Mouse (Mus musculus) ovary, postnatal 10 days (tissue): ENCODE data around the gene Dnaaf2.
A peak's percentile ranks its signal among the peaks of the same experiment; 100 is the strongest.

ENCODE experiments used
- DNase-seq: peaks from one replicate; pipeline ENCODE4 v3.0.0; 2022; ENCODE audit warnings: low spot score

The Dnaaf2 gene

GRCm38 (mm10) chr12:69198164-69198535 lies at the start of gene Dnaaf2:
Gene Dnaaf2, minus strand, starts transcription at chr12:69198429.
- DNase-seq, result no peak

GRCm38 (mm10) chr12:69241771-69242431 lies 43.7 kb upstream of the Dnaaf2 start:
- peak; percentile 55 for DNase-seq

DNA sequence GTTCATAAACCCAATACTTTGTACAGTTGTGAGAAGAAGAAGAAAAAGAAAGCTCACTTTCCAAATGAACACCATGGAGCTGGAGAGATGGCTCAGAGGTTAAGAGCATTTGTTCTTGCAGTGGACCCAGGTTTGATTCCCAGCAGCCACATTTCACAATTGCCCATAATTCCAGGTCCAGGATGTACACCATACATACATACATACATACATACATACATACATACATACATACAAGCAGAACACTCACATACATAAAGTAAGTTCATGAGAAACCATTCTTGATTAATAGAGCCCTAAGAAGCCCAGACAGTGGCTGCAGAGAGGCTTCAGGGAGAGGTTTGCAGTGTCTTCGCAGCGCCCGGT lies 43.2 kb upstream of the Dnaaf2 start:
- no peak for DNase-seq

- no peak for DNase-seq
These were observed 42.6 kb upstream of the Dnaaf2 start, which contains the start of gene Klhdc1 for GRCm38 (mm10) chr12:69240876-69241275. Gene Klhdc1, plus strand, starts transcription at chr12:69241176.

DNA sequence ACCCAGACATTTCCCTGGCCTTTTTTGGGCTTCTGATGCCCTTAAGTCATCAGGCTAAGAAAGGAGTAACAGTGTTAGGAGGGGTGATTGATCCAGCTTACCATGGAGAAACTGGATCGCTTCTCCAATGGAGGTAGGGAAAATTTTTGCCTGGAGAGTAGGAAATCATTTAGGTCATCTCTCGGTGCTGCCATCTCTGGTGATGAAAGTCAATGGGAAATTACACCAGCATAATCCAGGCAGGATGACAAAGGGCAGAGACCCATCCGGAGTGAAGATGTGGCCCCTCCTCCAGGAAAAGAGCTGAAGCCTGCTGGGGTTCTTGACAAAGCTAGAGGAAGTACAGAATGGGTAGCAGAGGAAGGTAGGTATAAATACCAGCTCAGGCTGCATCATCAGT lies 40.1 kb upstream of the Dnaaf2 start:
- no peak for DNase-seq

DNA sequence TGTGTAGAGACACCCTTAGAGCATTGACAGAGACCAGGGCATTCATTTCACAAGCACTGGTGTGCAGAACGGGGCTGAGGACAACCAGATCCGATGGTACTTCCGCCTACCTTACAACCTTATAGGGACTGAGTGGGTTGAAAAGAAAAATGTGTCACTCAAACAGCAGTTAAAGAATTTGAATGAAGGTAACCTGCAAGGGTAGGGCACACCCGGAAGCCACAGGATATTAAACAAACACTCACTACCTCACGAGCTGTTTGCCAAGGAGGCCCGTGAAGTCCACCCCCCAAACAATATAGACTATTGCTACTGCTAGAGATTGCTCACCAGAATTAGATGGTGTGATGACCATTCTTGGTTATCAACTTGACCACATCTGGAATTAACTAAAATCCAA lies 37.6 kb upstream of the Dnaaf2 start:
- DNase-seq, result no peak

DNA sequence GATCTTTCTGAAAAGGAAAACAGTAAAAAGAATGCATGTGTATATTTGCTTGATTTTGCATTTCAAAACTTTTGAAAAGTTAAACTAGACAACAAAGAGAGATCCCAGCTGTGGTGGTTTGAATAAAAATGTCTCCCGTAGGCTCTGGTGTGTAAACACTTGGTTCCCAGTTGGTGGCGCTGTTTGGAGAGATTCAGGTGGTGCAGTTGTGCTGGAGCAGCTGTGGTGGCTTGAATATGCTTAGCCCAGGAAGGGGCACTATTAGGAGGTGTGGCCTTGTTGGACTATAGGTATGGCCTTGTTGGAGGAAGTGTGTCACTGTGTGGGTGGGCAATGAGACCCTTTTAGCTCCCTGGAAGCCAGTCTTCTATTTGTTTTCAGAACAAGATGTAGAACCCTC lies 31.0 kb upstream of the Dnaaf2 start:
- DNase-seq, result no peak

DNA sequence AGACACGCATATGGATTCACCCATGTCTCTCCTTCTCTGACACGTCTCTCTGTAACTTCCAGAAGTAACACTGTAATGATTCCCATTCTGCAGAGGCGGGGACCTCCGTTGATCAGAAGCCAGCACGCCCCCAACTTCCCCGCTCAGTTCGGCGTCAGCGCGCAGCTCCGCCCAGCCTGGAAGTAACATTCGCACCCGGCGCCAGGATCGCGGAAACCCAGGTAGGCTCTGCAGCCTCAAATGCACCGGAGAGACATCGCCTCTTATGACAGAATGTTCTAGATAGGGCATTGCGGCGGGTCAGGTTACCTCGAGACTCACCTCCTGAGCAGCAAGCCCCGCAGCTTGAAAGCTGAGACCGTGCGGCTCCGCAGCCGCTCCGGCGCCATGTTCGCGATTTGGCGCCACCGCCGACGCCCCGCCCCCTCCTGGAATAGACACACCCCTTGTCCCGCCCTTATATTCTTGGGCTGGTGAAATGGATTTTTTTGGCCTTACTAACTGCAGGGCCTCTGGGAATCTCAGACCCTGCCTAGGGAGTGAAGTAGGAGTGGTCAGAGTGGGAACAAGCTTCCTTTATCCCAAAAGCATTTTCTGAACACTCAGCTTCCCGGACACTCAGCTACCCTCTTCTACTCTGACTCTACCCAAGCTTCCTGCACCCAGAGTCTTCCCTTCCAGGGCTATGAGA lies 29.7 kb upstream of the Dnaaf2 start, which contains the start of gene Pole2:
Pole2 (minus strand) TSS at position 420 of the 691 bp plus-strand sequence.
- DNase-seq, result peak; percentile 80

- no peak for DNase-seq
These were observed 22.5 kb upstream of the Dnaaf2 start for GRCm38 (mm10) chr12:69220613-69221277.

GRCm38 (mm10) chr12:69216587-69216986 lies 18.4 kb upstream of the Dnaaf2 start:
- DNase-seq, result no peak

DNA sequence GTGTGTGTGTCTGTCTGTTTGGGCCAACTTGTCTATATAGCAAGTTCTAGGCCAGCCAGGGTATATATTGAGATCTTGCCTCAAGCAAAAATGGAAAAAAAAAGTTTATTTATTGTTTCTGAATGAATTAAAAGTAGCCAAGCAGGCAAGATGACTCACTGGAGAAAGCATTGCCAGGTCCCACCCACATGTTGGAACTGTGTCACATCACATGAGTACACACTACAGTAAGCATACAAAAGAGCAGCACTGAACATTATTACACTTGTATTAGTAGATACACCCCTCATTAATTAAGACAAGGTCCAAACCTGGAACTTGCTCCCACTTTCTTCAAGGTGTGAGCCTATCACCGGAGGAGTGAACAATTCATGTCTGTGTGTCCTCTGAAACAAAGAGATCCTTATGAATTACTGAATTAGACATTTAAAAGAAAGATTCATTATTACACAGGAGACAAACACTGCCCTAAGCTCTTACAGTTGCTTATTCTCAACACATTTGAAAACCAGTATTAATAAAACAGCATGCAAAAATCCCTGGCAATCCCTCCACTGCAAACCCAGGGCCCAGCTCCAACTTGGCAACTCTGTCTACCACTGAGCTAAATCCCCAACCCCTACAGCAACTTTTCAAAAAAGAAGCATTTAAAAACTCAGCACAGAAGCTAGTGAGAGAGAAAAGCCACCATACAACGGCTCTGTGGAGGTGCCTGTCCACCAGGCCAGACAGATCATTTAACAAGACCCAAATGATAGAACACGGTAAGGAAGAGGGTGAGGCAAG lies 17.0 kb upstream of the Dnaaf2 start:
- DNase-seq, result no peak

- DNase-seq, result no peak
These were observed 16.2 kb upstream of the Dnaaf2 start for GRCm38 (mm10) chr12:69214393-69214792.

DNA sequence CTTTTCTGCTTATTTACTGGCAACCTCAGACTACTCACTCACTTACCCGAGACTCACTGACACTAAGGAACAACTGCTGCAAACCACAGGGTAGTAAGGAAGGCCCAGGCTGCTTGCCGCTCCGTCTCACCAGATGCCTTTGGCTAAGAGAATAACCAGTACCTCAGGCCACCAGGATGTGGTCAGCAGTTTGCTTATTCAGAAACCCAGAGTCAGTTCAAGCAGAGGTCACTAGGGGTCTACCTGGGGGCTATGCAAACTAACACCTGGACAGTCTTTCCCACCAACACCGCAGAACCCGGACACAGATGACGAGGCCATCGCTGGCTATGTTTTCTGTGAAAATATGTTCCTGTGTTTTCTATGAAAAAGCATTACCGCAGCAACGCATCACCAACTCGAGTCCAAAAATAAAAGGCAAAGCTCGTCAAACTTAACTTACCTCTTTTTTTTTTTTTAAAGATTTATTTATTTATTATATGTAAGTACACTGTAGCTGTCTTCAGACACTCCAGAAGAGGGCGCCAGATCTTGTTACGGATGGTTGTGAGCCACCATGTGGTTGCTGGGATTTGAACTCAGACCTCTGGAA lies 15.1 kb upstream of the Dnaaf2 start:
- DNase-seq, result no peak

- no peak for DNase-seq
These were observed 12.8 kb upstream of the Dnaaf2 start for GRCm38 (mm10) chr12:69211057-69211456.

DNA sequence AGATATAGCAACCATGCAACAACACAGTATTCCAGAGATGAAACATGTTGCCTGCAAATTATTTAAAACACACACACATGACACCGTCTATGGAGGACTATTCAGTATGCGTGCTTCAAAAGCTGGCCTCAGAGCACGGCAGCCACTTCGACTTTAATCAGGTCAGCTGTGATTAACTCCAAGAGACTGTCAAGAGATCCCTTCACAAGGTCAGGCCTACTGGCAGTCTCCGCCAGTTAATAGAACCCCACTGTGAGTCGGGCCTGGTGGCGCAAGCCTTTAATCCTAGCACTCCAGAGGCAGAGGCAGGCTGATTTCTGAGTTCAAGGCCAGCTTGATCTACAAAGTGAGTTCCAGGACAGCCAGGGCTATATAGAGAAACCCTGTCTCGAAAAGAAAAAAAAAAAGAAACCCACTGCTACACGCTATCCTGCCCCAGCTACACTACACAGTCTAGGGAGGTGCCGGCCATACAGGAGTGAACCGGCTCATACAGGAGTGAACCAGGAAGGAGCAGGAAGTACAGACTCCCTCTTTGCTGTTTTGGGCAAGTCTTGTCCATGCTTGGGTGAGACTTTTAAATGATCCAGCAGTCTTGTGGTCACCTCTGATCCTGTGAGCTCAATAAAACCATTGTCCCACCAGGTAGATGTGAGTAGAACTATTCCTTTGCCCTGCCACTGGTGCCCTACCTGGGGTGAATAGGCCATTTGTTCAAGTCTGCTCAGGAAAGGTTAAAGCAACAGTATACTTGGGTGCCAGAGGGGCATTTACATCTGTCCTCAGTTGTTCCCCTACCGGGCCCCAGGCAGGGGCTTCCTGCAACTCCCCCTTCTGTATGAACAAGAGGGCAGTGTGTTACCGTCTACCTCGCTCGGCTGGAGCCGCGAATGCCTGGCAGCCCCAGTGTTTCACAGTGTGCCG lies 12.1 kb upstream of the Dnaaf2 start:
- DNase-seq, result no peak

GRCm38 (mm10) chr12:69208520-69208919 lies 10.3 kb upstream of the Dnaaf2 start:
- no peak for DNase-seq

- no peak for DNase-seq
These were observed 9.7 kb upstream of the Dnaaf2 start for GRCm38 (mm10) chr12:69207926-69208325.

- DNase-seq, result no peak
These were observed 9.2 kb upstream of the Dnaaf2 start for GRCm38 (mm10) chr12:69207396-69207795.

DNA sequence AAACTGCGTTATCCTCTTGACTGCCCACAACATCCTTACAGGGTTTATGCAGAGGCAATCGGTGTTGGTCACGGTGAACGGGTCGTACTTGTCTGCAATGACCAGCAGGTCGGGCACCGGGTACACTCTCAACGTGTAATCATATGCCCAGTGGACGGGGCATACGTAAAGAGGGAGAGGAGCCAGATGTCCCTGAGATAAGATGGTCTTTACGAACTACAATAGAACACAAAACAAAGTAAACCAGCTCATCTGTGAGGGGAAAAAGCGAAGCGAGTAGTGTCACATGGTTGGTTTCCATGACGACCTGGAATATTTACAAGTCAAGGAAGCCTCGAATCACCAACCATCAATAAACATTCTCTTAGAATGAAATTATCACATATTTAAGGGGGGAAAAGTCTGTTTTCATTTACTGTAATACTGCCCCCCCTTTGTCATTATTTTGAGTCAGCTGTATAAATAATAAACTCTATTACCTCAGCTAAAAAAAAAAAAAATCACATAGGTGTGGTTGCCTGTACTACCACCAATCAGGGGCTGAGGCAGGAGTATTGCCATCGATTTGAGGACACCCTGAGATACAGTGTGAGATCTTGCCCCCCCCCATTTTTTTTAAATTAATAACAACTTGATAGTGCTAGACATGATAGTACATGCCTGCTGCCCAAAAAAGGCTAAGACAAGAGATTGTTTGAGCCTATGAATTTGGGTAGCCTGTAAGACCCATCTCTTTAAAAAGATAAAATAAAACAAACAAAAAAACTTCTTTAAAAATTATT lies 6.0 kb upstream of the Dnaaf2 start, which contains the start of gene Gm49384:
Gm49384 (minus strand) TSS at position 216 of the 782 bp plus-strand sequence.
- no peak for DNase-seq

GRCm38 (mm10) chr12:69198985-69199384 lies 756 bp upstream of the Dnaaf2 start:
- no peak for DNase-seq
